Mouse (Mus musculus): ENCODE measurements around the gene Hspb8.
"Not testable (repeated sequence)": the region's sequence is repeated elsewhere in the genome, so short reads cannot be mapped to it uniquely, and the experiment has no call there.

Gene Hspb8

GRCm38 (mm10) chr5:116389856-116390542 is 32.7 kb downstream of the Hspb8 start:
- DNase-seq (ENCODE audit: low spot score): no peak

- no peak for DNase-seq (ENCODE audit: low spot score)
Measured at GRCm38 (mm10) chr5:116389321-116389720, 33.3 kb downstream of the Hspb8 start.

GRCm38 (mm10) chr5:116387302-116387935 is 35.2 kb downstream of the Hspb8 start:
- no peak for DNase-seq (ENCODE audit: low spot score)

- DNase-seq (ENCODE audit: low spot score): no peak
Measured at GRCm38 (mm10) chr5:116386020-116386419, 36.6 kb downstream of the Hspb8 start.

- not testable (repeated sequence) for DNase-seq (ENCODE audit: low spot score)
Measured at GRCm38 (mm10) chr5:116382646-116383045, 40.0 kb downstream of the Hspb8 start.

GRCm38 (mm10) chr5:116381726-116382125 is 40.9 kb downstream of the Hspb8 start:
- no peak for DNase-seq (ENCODE audit: low spot score)

- no peak for DNase-seq (ENCODE audit: low spot score)
Measured at GRCm38 (mm10) chr5:116381217-116381616, 41.4 kb downstream of the Hspb8 start.

- no peak for DNase-seq (ENCODE audit: low spot score)
Measured at GRCm38 (mm10) chr5:116380384-116380783, 42.3 kb downstream of the Hspb8 start.

- DNase-seq (ENCODE audit: low spot score): no peak
Measured at GRCm38 (mm10) chr5:116378872-116379271, 43.8 kb downstream of the Hspb8 start.

- DNase-seq (ENCODE audit: low spot score): no peak
Measured at GRCm38 (mm10) chr5:116367923-116368322, 54.7 kb downstream of the Hspb8 start.

GRCm38 (mm10) chr5:116366889-116367682 is 55.6 kb downstream of the Hspb8 start:
- no peak for DNase-seq (ENCODE audit: low spot score)

- DNase-seq (ENCODE audit: low spot score): no peak
Measured at GRCm38 (mm10) chr5:116361342-116361741, 61.3 kb downstream of the Hspb8 start.

GRCm38 (mm10) chr5:116360751-116361150 is 61.9 kb downstream of the Hspb8 start:
- DNase-seq (ENCODE audit: low spot score): no peak
